Mouse (Mus musculus) heart, postnatal 0 days (tissue): ENCODE results near the gene Zbp1. TPM values are rescaled to one million over a fixed set of nuclear protein-coding genes. Genes with fewer than 3 reads are reported as not detected.

Experiments
- ATAC-seq: fragments of 200-750 bp; cut with Nextera tagmentation; 2 replicates; pipeline ENCODE4 v1.8.0; 2017; ENCODE audit warnings: low read depth, moderate number of reproducible peaks, moderate library complexity; ENCODE audit not compliant: insufficient read depth
- DNase-seq: peaks from one replicate; pipeline ENCODE4 v3.0.0-alpha.2; 2016; ENCODE audit warnings: low spot score
- H3K27ac ChIP-seq: fragments of 300-500 bp; sonication (generic); 2 replicates; pipeline ENCODE4 v1.5.1; 2014; ENCODE audit warnings: low read depth, mild to moderate bottlenecking
- H3K27me3 ChIP-seq: fragments of 300-500 bp; sonication (generic); 2 replicates; pipeline ENCODE4 v1.6.1; 2014; ENCODE audit warnings: low read length, mixed read lengths; ENCODE audit not compliant: control insufficient read depth, insufficient read depth
- H3K36me3 ChIP-seq: fragments of 300-500 bp; sonication (generic); replicated peaks from 2 replicates; pipeline ENCODE4 v1.6.1; 2014; ENCODE audit warnings: low read length, mixed read lengths; ENCODE audit not compliant: control insufficient read depth, insufficient read depth
- H3K4me1 ChIP-seq: fragments of 300-500 bp; sonication (generic); 2 replicates; pipeline ENCODE4 v1.6.1; 2014; ENCODE audit warnings: antibody characterized with exemption; ENCODE audit not compliant: control insufficient read depth, insufficient read depth
- H3K4me2 ChIP-seq: fragments of 300-500 bp; sonication (generic); 2 replicates; pipeline ENCODE4 v1.6.1; 2014; ENCODE audit warnings: low read depth, mild to moderate bottlenecking, low read length, moderate library complexity
- H3K4me3 ChIP-seq: fragments of 300-500 bp; sonication (generic); 2 replicates; pipeline ENCODE4 v1.5.1; 2014; ENCODE audit warnings: low read depth, low read length
- H3K9ac ChIP-seq: fragments of 300-500 bp; sonication (generic); replicated peaks from 2 replicates; pipeline ENCODE4 v1.6.1; 2014; ENCODE audit warnings: low read depth, low read length, mixed read lengths
- H3K9me3 ChIP-seq: fragments of 300-500 bp; sonication (generic); replicated peaks from 2 replicates; pipeline ENCODE4 v1.6.1; 2016; ENCODE audit warnings: low read length; ENCODE audit not compliant: control insufficient read depth
- CTCF ChIP-seq: IDR thresholded peaks from 2 replicates; pipeline ENCODE4 v1.5.1; 2016; ENCODE audit warnings: antibody characterized with exemption, control low read depth, low read depth
- EP300 ChIP-seq: IDR thresholded peaks from 2 replicates; pipeline ENCODE4 v1.6.1; 2016; ENCODE audit warnings: antibody characterized with exemption, low read depth
- WGBS: fragments of 180-500 bp; shearing (Covaris S2); extraction: QIAGEN DNeasy Blood & Tissue Kit; methylation state at CpG from one replicate; pipeline ENCODE4 v1.1.7; 2014; 5-methylcytosine and 5-hydroxymethylcytosine counted together
- polyA plus RNA-seq: library from polyadenylated mRNA; unstranded; fragments of >200 nt; fragmentation: Nextera tagmentation; extraction: Ambion mirVana; gene quantifications from 2 replicates; pipeline ENCODE4 v1.2.1, GENCODE M21; 2015
- total RNA-seq: library from RNA; depleted of rRNA; stranded (reverse); fragments of >200 nt; gene quantifications from 2 replicates; pipeline ENCODE4 v1.2.3, GENCODE M21; 2014; ENCODE audit warnings: low replicate concordance

The Zbp1 gene
- total and polyA plus RNA-seq, 2 experiments from 2014 or later = 1.1 to 3.1 TPM

DNA sequence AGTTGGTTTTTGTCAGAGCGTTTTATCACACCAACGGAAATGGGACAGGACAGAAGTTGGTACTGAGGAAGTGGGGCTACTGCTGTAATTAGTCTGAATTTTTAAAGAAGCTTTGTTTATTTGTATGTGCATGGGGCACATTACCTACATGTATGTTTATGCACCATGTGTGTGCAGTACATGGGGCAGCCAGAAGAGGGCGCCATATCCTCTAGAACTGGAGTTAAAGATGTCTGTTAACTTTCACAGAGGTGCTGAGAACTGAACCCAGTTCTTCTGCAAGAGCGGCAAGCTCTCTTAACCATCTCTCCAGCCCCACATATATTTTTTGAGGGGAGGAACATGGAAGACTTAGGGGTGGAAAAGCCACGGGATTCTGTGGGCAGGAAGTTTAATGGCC, 43.0 kb downstream of the Zbp1 start:
- no peak overlapping the region for H3K9ac ChIP-seq
- H3K36me3 ChIP-seq = no peaks in the 10 kb centered on the region
- H3K4me1 ChIP-seq = peaks cover 24% of the 10 kb centered on the region
- no peak overlapping the region for H3K27ac ChIP-seq
- DNase-seq = no peak
- TF ChIP-seq EP300 (no peak), CTCF (peak; percentile 0; the same call in 1 of the 2 replicates)
- H3K4me2 ChIP-seq = no peak overlapping the region
- H3K4me3 ChIP-seq = no peak overlapping the region
- ATAC-seq = no peak
- 0 out of 2 replicates have a peak, but pooled peaks cover 3% of the 10 kb centered on the region for H3K9me3 ChIP-seq
- H3K27me3 ChIP-seq = no peaks in the 10 kb centered on the region; the same call in 1 of the 2 replicates
- 88% methylated on average over 5 of the region's 5 CpGs for WGBS

DNA sequence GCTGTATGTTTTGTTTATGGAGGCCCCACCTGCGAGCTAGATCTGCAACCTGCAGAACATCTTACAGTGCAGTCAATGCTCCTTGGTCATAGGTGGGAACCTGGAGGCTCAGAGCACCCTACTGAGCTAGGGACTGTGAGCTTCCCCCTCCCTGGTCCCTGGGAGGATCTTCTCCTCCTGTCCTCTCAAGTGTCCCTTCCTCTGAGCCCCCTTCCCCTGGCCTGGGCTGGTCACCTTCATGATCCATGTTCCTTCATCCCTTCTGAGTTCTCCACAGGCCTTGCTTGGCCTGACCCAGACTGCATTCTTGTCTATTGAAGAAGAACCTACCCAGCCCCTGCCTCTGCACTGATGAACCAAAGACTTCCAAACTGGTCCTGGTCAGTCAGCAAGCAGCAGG, 44.2 kb downstream of the Zbp1 start:
- Histone ChIP-seq H3K9me3 (0 out of 2 replicates have a peak, but pooled peaks cover 3% of the 10 kb centered on the region), H3K27me3 (no peaks in the 10 kb centered on the region; the same call in 1 of the 2 replicates), H3K9ac (no peak overlapping the region), H3K4me1 (peaks cover 24% of the 10 kb centered on the region), H3K27ac (peak overlapping the region; percentile 89), H3K36me3 (no peaks in the 10 kb centered on the region), H3K4me3 (no peak overlapping the region), H3K4me2 (no peak overlapping the region)
- no peak for DNase-seq
- ATAC-seq = no peak
- WGBS = 64% methylated on average over 1 of the region's 1 CpGs
- TF ChIP-seq CTCF (no peak), EP300 (no peak)

- Histone ChIP-seq H3K27ac (peak overlapping the region; percentile 89), H3K36me3 (no peaks in the 10 kb centered on the region), H3K4me1 (peaks cover 24% of the 10 kb centered on the region), H3K9ac (peak overlapping the region; percentile 49), H3K27me3 (no peaks in the 10 kb centered on the region; the same call in 1 of the 2 replicates), H3K4me3 (peak overlapping the region; percentile 6), H3K9me3 (0 out of 2 replicates have a peak, but pooled peaks cover 3% of the 10 kb centered on the region), H3K4me2 (peak overlapping the region; percentile 47)
- no peak for TF ChIP-seq EP300
- no peak for TF ChIP-seq CTCF
- 10% methylated on average over 22 of the region's 22 CpGs for WGBS
- DNase-seq (peak; percentile 88), ATAC-seq (peak; percentile 75)
Observed at GRCm38 (mm10) chr2:173173521-173174511, 44.9 kb downstream of the Zbp1 start.

GRCm38 (mm10) chr2:173173008-173173407, 45.7 kb downstream of the Zbp1 start:
- Histone ChIP-seq H3K9ac (no peak overlapping the region), H3K4me3 (no peak overlapping the region), H3K36me3 (no peaks in the 10 kb centered on the region), H3K4me2 (peak overlapping the region; percentile 47; the same call in 1 of the 2 replicates), H3K27me3 (no peaks in the 10 kb centered on the region; the same call in 1 of the 2 replicates), H3K9me3 (0 out of 2 replicates have a peak, but pooled peaks cover 3% of the 10 kb centered on the region), H3K4me1 (peaks cover 24% of the 10 kb centered on the region), H3K27ac (peak overlapping the region; percentile 89)
- TF ChIP-seq EP300 (no peak), CTCF (no peak)
- DNase-seq (no peak), ATAC-seq (no peak)
- 45% methylated on average over 2 of the region's 2 CpGs for WGBS

DNA sequence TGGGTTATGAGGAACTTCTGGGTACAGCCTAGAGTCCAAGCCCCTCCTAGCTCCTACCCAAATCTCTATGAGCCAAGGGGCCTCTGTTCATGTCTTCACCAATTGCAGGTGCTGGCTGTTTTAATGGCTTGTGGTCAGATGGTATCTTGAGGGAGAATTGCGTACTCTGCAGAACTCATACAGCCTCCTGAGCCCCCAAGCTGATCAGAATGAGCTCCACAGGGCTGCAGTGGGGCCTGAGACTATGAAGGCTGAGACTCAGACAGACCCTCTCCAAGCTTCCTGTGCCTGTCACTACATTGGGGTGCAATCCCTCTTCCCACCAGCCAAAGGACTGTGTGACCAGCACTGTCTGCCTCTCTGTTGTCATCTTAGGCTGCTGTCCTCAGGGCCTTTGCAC, 46.3 kb downstream of the Zbp1 start:
- 88% methylated on average over 1 of the region's 1 CpGs for WGBS
- H3K4me1 ChIP-seq = peaks cover 24% of the 10 kb centered on the region
- no peaks in the 10 kb centered on the region for H3K36me3 ChIP-seq
- 0 out of 2 replicates have a peak, but pooled peaks cover 3% of the 10 kb centered on the region for H3K9me3 ChIP-seq
- no peak overlapping the region for H3K9ac ChIP-seq
- TF ChIP-seq EP300 = no peak
- no peak for TF ChIP-seq CTCF
- H3K27me3 ChIP-seq = no peaks in the 10 kb centered on the region; the same call in 1 of the 2 replicates
- DNase-seq (no peak), ATAC-seq (no peak)
- no peak overlapping the region for H3K4me3 ChIP-seq
- H3K4me2 ChIP-seq = no peak overlapping the region
- no peak overlapping the region for H3K27ac ChIP-seq
